Mouse (Mus musculus) thymus, adult 2 months (tissue): ENCODE measurements around the gene Hsd17b1.

ENCODE experiments used
- CTCF ChIP-seq: fragments of 200-500 bp; IDR thresholded peaks from 2 replicates; pipeline ENCODE4 v1.5.1; 2012; ENCODE audit warnings: mild to moderate bottlenecking, control low read depth, low read length, moderate library complexity, borderline replicate concordance; ENCODE audit not compliant: control insufficient read depth, poor library complexity, insufficient read depth; ENCODE audit errors: extremely low read depth
- POLR2A ChIP-seq: fragments of 200-500 bp; IDR thresholded peaks from 2 replicates; pipeline ENCODE4 v1.6.1; 2012; ENCODE audit warnings: mild to moderate bottlenecking, low read length, control low read depth, moderate library complexity; ENCODE audit not compliant: control insufficient read depth, poor library complexity, insufficient read depth; ENCODE audit errors: extremely low read depth

DNA sequence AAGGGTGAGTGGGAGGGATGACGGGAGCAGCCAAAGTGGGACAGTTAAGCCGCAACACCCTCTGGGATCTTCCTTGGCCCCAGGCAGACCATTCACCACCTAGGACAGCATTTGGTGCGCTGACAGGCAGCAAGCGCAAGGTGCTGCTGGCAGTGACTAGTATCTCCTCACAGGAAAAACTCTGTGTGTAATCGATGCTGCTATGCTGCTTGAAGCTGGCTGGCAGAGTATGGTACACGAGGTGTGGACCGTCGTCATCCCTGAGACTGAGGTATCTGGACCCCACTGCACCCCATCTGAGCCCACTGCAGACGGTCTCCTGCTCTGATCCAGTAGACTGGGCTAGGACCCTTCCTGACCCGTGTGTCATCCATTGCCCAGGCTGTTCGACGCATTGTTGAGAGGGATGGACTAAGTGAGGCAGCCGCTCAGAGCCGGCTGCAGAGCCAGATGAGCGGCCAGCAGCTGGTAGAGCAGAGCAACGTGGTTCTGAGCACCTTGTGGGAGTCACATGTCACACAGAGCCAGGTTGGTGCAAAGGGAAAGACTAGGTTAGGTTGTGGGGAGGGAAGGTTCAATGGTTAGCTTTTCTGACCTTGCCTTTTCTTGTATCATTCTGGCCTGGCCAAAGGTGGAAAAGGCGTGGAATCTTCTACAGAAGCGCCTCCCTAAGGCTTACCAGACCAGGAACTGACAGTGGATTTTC, 7.6 kb downstream of the Hsd17b1 start:
- TF ChIP-seq POLR2A: no peak
- TF ChIP-seq CTCF: no peak
